Mouse (Mus musculus) liver, postnatal 0 days (tissue): ENCODE data around the gene Wnk2.

Experiments
- CTCF ChIP-seq: sonication (generic); IDR thresholded peaks from 2 replicates; pipeline ENCODE4 v1.5.1; 2016; ENCODE audit warnings: antibody characterized with exemption, low read depth
- EP300 ChIP-seq: IDR thresholded peaks from 2 replicates; pipeline ENCODE4 v1.6.1; 2016; ENCODE audit warnings: antibody characterized with exemption, low read depth, mild to moderate bottlenecking

DNA sequence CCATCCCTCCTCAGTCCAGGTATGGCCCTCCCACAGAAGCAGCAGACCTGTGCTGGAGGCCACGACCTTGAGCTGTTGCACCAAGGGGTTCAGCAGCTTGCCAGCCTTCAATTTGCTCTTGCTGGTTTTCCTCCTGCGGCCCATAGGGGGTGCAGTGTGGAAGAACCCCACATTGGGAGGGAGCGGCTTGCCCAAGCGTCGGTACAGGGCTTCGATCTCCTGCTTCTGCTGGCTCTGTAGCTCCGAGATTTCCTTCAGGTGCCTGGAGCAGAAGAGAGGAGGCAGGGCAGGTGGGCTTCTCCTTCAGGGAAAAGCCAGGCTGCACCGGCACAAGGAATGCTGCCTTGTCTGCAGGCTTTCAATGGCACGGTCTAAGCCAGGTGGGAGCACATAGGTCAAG is 95.3 kb downstream of the Wnk2 start:
- TF ChIP-seq CTCF (peak; percentile 66), EP300 (no peak)
